Mouse (Mus musculus) olfactory bulb, adult 2 months (tissue): Measurements from ENCODE around the gene Dctpp1.

Experiments
- CTCF ChIP-seq: fragments of 200-500 bp; IDR thresholded peaks from 2 replicates; pipeline ENCODE4 v1.5.1; 2012; ENCODE audit warnings: low read depth, mild to moderate bottlenecking, low read length, moderate library complexity; ENCODE audit not compliant: insufficient read depth
- POLR2A ChIP-seq: fragments of 200-500 bp; IDR thresholded peaks from 2 replicates; pipeline ENCODE4 v1.6.1; 2012; ENCODE audit warnings: mild to moderate bottlenecking, low read depth, low read length, moderate library complexity; ENCODE audit not compliant: insufficient read depth

- TF ChIP-seq CTCF: peak; percentile 38; the same call in 1 of the 2 replicates
- TF ChIP-seq POLR2A: no peak
Observed at GRCm38 (mm10) chr7:127214981-127215871, 45.3 kb downstream of the Dctpp1 start.
